Mouse (Mus musculus) spleen, adult 2 months (tissue): Measurements from ENCODE around the gene Mdga1.

Source experiments
- CTCF ChIP-seq: fragments of 200-500 bp; IDR thresholded peaks from 2 replicates; pipeline ENCODE4 v1.5.1; 2011; ENCODE audit warnings: mild to moderate bottlenecking, inconsistent platforms; ENCODE audit not compliant: insufficient read depth, insufficient read length, insufficient replicate concordance; ENCODE audit errors: extremely low read depth
- POLR2A ChIP-seq: fragments of 200-500 bp; IDR thresholded peaks from 2 replicates; pipeline ENCODE4 v1.6.1; 2011; ENCODE audit warnings: low read depth, low read length, inconsistent platforms

GRCm38 (mm10) chr17:29790231-29790740, 179.6 kb downstream of the Mdga1 start:
- TF ChIP-seq POLR2A, result no peak
- no peak for TF ChIP-seq CTCF
